1 mouse cellular context compared by ENCODE assay signal in the genomic region with DNA sequence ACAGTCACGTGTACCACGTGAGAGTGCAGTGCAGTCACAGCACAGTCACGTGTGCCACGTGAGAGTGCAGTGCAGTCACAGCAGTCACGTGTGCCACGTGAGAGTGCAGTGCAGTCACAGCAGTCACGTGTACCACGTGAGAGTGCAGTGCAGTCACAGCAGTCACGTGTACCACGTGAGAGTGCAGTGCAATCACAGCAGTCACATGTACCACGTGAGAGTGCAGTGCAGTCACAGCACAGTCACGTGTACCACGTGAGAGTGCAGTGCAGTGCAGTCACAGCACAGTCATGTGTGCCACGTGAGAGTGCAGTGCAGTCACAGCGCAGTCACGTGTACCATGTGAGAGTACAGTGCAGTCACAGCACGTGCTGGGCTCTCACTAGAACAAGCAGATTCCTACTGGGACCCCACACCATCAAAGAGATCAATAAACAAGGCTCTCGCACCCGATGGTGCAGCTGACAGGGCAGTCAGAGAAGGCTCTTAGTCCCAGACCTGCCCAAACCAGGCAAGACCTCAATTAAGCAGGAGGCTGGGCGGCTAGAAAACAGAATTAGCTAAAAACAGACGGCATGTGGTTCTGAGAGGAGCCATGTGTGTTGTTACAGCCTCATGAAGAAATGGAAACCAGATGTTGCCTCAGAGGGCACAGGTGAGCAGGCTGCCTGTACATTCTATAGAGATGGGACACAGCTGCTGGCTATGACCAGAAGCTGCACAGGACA.
TF ChIP-seq lines count a peak whose summit lies in the region.

No protein-coding gene starts in this region.

TF ChIP-seq in MEL, 35 proteins besides CTCF, POLR2A, EP300 and RAD21:
- TF ChIP-seq NRF1 (IDR thresholded peaks at IDR 0.05; ENCODE audit: insufficient read depth, low read depth, low read length, poor library complexity, severe bottlenecking), result no peak
- no peak for TF ChIP-seq TCF12 (IDR thresholded peaks at IDR 0.05; ENCODE audit: low read depth, low read length)
- TF ChIP-seq POLR2AphosphoS5 (IDR thresholded peaks at IDR 0.05; ENCODE audit: borderline replicate concordance, low read depth, low read length), result peak; percentile 91; the same call in 1 of the 2 replicates
